Mouse (Mus musculus) ZHBTc4 (cell line): ENCODE data around the gene Fam110c.
A peak's percentile ranks its signal among the peaks of the same experiment; 100 is the strongest.

ENCODE experiments used
- DNase-seq: peaks from one replicate; pipeline ENCODE4 v3.0.0-alpha.2; 2011; ENCODE audit warnings: low read depth, low spot score

The Fam110c gene

DNA sequence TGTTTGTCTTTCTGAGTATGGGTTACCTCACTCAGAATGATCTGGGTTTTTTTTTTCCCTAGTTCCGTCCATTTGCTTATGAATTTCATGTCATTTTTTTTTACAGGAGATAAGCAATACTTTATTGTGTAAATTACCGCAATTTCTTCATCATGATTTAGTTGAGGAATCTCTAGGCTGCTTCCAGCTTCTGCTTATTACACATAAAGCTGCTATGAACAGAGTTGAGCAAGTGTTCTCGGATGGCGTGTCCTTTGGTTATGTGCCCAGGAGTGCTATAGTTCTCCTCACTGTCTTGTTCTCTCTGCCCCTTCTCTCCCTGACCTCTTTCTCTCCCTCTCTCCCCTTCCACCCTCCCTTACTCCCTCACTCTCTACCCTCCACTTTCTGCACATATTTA lies 28.2 kb downstream of the Fam110c start:
- DNase-seq = no peak

DNA sequence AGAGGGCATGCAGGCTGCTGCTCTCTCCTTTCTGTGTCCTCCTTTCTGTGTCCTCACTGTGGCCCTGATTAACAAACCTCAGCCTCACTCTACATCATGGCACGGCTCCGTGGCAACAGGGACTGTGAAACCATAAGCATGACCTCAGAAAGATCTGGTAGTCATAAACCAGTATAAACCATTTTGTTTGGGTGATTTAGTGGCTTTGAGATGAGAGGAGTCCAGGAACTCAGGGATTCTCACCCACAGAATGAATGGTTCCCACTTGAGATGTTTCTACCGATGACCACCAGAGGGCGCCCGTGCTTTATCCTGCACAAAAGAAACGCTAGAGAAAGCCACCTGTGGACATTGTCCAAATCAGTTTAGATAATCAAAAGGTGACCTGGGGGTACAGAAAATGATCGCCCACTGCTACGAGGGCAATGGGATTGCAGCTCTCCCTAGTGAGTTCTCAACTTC lies 42.4 kb downstream of the Fam110c start:
- DNase-seq = peak; percentile 75

DNA sequence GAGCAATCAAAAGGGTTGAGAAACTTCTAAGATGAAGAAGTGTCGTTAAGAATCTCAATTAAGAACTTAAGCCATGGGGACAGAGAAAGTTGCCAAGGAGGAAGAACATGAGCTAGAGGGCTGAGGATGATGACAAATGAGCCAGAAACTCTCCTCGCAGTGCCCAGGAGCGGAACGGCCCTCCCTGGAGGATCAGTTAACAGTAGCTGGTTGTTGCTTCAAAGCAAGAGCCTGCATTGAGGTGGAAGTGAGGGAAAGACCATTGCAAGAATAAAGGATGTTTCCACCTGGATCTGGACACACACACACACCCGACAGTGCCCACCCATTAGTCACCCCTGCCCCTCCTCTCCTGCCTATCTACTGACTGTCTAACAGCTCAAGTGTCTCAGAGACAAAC lies 46.9 kb downstream of the Fam110c start:
- DNase-seq = no peak

GRCm38 (mm10) chr12:31122892-31123622 lies 49.4 kb downstream of the Fam110c start:
- DNase-seq = no peak

DNA sequence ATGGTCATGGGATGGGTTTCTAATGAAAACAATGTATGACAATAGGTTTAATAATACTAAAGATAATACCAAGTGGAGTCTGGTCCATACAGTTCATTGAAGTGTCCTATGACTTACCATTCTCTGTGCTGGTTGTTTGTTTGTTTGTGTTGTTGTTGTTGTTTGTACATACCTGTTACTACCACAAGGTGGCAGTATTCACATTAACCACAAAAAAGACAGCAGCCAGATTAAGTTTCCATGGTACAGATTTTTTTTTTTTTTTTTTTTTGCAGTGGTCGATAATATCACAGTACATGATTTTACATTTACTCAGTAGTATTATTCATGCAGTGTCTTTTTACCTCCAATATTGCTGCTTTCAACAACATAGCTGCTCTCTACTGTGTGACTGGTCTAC lies 52.4 kb downstream of the Fam110c start:
- peak; percentile 33 for DNase-seq

GRCm38 (mm10) chr12:31129548-31129947 lies 55.9 kb downstream of the Fam110c start:
- DNase-seq = no peak
